In the genomic region with DNA sequence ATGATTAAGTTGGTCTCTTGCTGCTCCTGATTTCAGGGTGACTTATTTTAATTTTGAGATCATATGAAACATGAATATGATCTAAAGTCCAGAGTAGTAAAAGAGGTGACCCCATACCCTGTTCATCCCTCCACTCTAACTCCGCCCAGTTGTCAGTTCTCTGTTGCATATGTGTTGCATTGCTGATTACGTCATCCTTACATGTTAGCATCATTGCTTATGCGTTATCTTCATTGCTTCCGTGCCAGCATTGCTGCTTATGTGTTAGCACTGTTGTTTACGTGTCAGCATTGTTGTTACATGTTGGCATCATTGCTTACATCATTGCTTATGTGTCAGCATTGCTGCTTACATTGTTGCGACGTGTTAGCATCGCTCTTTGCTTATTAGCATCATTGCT, we compare ENCODE assay signal across 13 mouse cellular contexts. TPM values are rescaled to one million over a fixed set of nuclear protein-coding genes. Genes with fewer than 3 reads are reported as not detected.
DNase-seq lines count a peak whose midpoint lies in the region; ATAC-seq and TF ChIP-seq lines count a peak whose summit lies in the region.
"Had no signal": no experiment of that assay in that cellular context is flagged by ENCODE, and none has a peak within 500 bp of the region (broad histone marks: within the 10 kb centered on the region; RNA-seq: fewer than 3 reads in every experiment).

No protein-coding gene starts in this region.

- ATAC-seq in heart, embryonic 13.5 days (ENCODE audit: extremely low read depth, insufficient number of reproducible peaks, low FRiP score, low TSS enrichment): no peak
- ATAC-seq in stomach, embryonic 15.5 days (ENCODE audit: insufficient read depth, low FRiP score, low read depth): no peak
- ATAC-seq in stomach, postnatal 0 days (ENCODE audit: low FRiP score, low TSS enrichment): no peak
- ATAC-seq in neural tube, embryonic 15.5 days (ENCODE audit: low FRiP score): no peak

- intact Hi-C loops in left cerebral cortex, adult 2 months (cut with DNase I): loop anchor here (2.0 kb wide), 1 partner anchor 30 kb away; no protein-coding TSS in a partner anchor
- intact Hi-C loops in left cerebral cortex, postnatal 14 days (cut with DNase I): no loop called here

- no peaks in the 10 kb centered on the region for H3K9me3 ChIP-seq in heart, embryonic 13.5 days
- H3K9me3 ChIP-seq in stomach, embryonic 15.5 days: no peaks in the 10 kb centered on the region
- no peaks in the 10 kb centered on the region for H3K9me3 ChIP-seq in stomach, postnatal 0 days (ENCODE audit: control insufficient read depth, low read length)
- H3K9me3 ChIP-seq in neural tube, embryonic 15.5 days (replicated peaks): no peaks in the 10 kb centered on the region

- peaks cover 88% of the 10 kb centered on the region for H3K4me1 ChIP-seq in heart, embryonic 13.5 days
- H3K4me1 ChIP-seq in stomach, embryonic 15.5 days: peaks cover 36% of the 10 kb centered on the region
- peaks cover 16% of the 10 kb centered on the region for H3K4me1 ChIP-seq in stomach, postnatal 0 days (replicated peaks; ENCODE audit: control insufficient read depth, insufficient read depth)
- peaks cover 61% of the 10 kb centered on the region for H3K4me1 ChIP-seq in neural tube, embryonic 15.5 days

- WGBS in heart, embryonic 13.5 days: 86% methylated on average over 8 of the region's 8 CpGs
- 90% methylated on average over 8 of the region's 8 CpGs for WGBS in stomach, embryonic 15.5 days
- WGBS in stomach, postnatal 0 days: 88% methylated on average over 8 of the region's 8 CpGs
- WGBS in neural tube, embryonic 15.5 days: 89% methylated on average over 8 of the region's 8 CpGs

- no peak overlapping the region for H3K4me3 ChIP-seq in heart, embryonic 13.5 days
- no peak overlapping the region for H3K4me3 ChIP-seq in left cerebral cortex, adult 2 months
- no peak overlapping the region for H3K4me3 ChIP-seq in stomach, embryonic 15.5 days (replicated peaks)
- H3K4me3 ChIP-seq in stomach, postnatal 0 days (ENCODE audit: low read depth, low read length): no peak overlapping the region
- H3K4me3 ChIP-seq in neural tube, embryonic 15.5 days (replicated peaks): no peak overlapping the region

- H3K4me2 ChIP-seq in heart, embryonic 13.5 days: no peak overlapping the region
- H3K4me2 ChIP-seq in stomach, embryonic 15.5 days: no peak overlapping the region
- H3K4me2 ChIP-seq in stomach, postnatal 0 days (replicated peaks; ENCODE audit: low read depth): no peak overlapping the region
- no peak overlapping the region for H3K4me2 ChIP-seq in neural tube, embryonic 15.5 days

- no peak for DNase-seq in heart, postnatal 4 days
- DNase-seq in left cerebral cortex, adult 2 months (ENCODE audit: extremely low spot score in 1 of 2, low spot score in 2 of 2): no peak
- no peak for DNase-seq in left cerebral cortex, postnatal 14 days (ENCODE audit: low spot score in 2 of 2)
- no peak for DNase-seq in stomach, postnatal 0 days (ENCODE audit: low spot score)
- no peak for DNase-seq in thymus, postnatal 36 days
- DNase-seq: cerebellum, postnatal 25 days; gastrocnemius, postnatal 25 days; heart, postnatal 14 days; layer of hippocampus, postnatal 36 days; thymus, adult 2 months had no signal

- H3K36me3 ChIP-seq in heart, embryonic 13.5 days: no peaks in the 10 kb centered on the region
- H3K36me3 ChIP-seq in stomach, embryonic 15.5 days: no peaks in the 10 kb centered on the region
- no peaks in the 10 kb centered on the region for H3K36me3 ChIP-seq in stomach, postnatal 0 days (ENCODE audit: control insufficient read depth, insufficient read depth, low read length)
- H3K36me3 ChIP-seq in neural tube, embryonic 15.5 days: no peaks in the 10 kb centered on the region

- no peak overlapping the region; the same call in 1 of the 2 replicates for H3K9ac ChIP-seq in heart, embryonic 13.5 days
- H3K9ac ChIP-seq in stomach, embryonic 15.5 days: no peak overlapping the region
- H3K9ac ChIP-seq in stomach, postnatal 0 days (ENCODE audit: low read length): no peak overlapping the region
- no peak overlapping the region for H3K9ac ChIP-seq in neural tube, embryonic 15.5 days (replicated peaks)

- TF ChIP-seq CTCF in left cerebral cortex, adult 2 months (IDR thresholded peaks at IDR 0.05): no peak
- no peak for TF ChIP-seq CTCF in stomach, postnatal 0 days (IDR thresholded peaks at IDR 0.05; ENCODE audit: low read depth)

- no peak for TF ChIP-seq EP300 in stomach, postnatal 0 days (optimal IDR thresholded peaks at IDR 0.05)

- H3K27me3 ChIP-seq in heart, embryonic 13.5 days (replicated peaks): no peaks in the 10 kb centered on the region
- H3K27me3 ChIP-seq in stomach, embryonic 15.5 days (replicated peaks): no peaks in the 10 kb centered on the region
- H3K27me3 ChIP-seq in stomach, postnatal 0 days (ENCODE audit: control insufficient read depth, insufficient read depth, low read length): no peaks in the 10 kb centered on the region
- H3K27me3 ChIP-seq in neural tube, embryonic 15.5 days (replicated peaks): no peaks in the 10 kb centered on the region

- H3K27ac ChIP-seq in heart, embryonic 13.5 days (replicated peaks): peak overlapping the region; percentile 94
- H3K27ac ChIP-seq in left cerebral cortex, adult 2 months: peak overlapping the region; percentile 82; the same call in 1 of the 2 replicates
- H3K27ac ChIP-seq in stomach, embryonic 15.5 days: peak overlapping the region; percentile 80; the same call in 1 of the 2 replicates
- H3K27ac ChIP-seq in stomach, postnatal 0 days (replicated peaks): no peak overlapping the region
- H3K27ac ChIP-seq in neural tube, embryonic 15.5 days (replicated peaks): peak overlapping the region; percentile 76; the same call in 1 of the 2 replicates

RNA-seq across cellular contexts. Expression of gene Trak1, which starts 51.8 kb away (rescaled TPM):
- polyA plus RNA-seq in heart, embryonic 13.5 days (2015; fragmentation: Nextera tagmentation; extraction: Ambion mirVana): 30.4 and 32.2 TPM in 2 replicates
- 100 to 1,000 TPM; 288 to 301 TPM for total RNA-seq in heart, postnatal 4 days (2021)
- 100 to 1,000 TPM; 247 to 298 TPM for total RNA-seq in left cerebral cortex, adult 2 months (2021)
- 100 to 1,000 TPM; 217 to 226 TPM for total RNA-seq in left cerebral cortex, postnatal 14 days (2021)
- 20.7 and 21.3 TPM in 2 replicates for polyA plus RNA-seq in stomach, embryonic 15.5 days (2015; fragmentation: Nextera tagmentation; extraction: Ambion mirVana)
- polyA plus RNA-seq in stomach, postnatal 0 days (2015; fragmentation: Nextera tagmentation; extraction: Ambion mirVana): 24.0 and 27.7 TPM in 2 replicates
- polyA plus RNA-seq in neural tube, embryonic 15.5 days (2015; fragmentation: Nextera tagmentation; extraction: Ambion mirVana): 50.9 and 52.9 TPM in 2 replicates
